Mouse (Mus musculus): ENCODE measurements around the gene Camk2d. TPM values are rescaled to one million over a fixed set of nuclear protein-coding genes. Genes with fewer than 3 reads are reported as not detected.
A peak's percentile ranks its signal among the peaks of the same experiment; 100 is the strongest.

Camk2d gene
- polyA plus RNA-seq, 3 experiments from 2014 or later, result 57.4 to 90.2 (median 67.9) TPM

- no peak for ATAC-seq
Observed at GRCm38 (mm10) chr3:126691565-126691964, 95.5 kb downstream of the Camk2d start.

GRCm38 (mm10) chr3:126692797-126693196 lies 96.7 kb downstream of the Camk2d start:
- peak; percentile 4 for ATAC-seq

DNA sequence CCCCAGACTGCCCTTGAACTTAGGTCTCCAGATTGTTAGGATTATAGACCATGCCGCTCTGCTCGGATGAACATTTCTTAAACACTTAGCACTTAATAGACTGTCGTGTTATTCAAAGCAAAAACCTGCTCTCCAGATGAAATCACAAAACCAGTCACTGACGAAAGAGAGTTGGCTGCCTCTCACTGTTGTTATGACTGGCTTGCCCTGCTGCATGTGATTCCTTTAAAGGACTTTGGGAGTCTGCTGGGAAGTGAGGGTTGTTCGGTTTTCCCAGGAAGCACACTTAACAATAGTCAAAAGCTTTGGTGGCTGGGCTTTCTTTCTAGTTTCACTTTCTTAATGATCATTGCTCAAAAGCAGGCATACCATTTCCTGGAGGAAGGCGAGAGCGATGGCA lies 97.2 kb downstream of the Camk2d start:
- peak; percentile 69 for ATAC-seq

- no peak for ATAC-seq
Observed at GRCm38 (mm10) chr3:126695456-126696293, 99.6 kb downstream of the Camk2d start.

DNA sequence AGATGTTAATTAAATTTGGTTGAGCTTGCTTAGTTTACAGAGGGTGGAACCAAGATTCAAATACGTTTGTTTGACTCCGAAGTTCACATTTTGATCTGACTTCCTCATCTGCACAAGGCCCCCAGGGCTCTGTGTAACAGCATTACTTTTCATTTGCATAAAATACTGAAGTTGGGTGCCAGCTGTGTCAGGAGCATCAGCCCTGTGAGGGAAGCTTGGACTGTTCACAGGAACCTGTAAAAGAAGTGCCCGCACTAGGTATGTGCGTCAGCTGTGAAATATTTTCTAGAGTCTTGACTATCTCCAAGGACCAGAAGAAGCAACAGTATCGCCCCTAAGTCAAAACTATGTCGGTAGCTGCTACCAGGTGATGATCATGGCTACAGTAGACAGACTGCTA lies 100.5 kb downstream of the Camk2d start:
- no peak for ATAC-seq

GRCm38 (mm10) chr3:126699740-126700139 lies 103.6 kb downstream of the Camk2d start:
- ATAC-seq, result no peak

GRCm38 (mm10) chr3:126701067-126701466 lies 105.0 kb downstream of the Camk2d start:
- ATAC-seq, result no peak

- ATAC-seq, result no peak
Observed at GRCm38 (mm10) chr3:126701586-126701985, 105.5 kb downstream of the Camk2d start.

DNA sequence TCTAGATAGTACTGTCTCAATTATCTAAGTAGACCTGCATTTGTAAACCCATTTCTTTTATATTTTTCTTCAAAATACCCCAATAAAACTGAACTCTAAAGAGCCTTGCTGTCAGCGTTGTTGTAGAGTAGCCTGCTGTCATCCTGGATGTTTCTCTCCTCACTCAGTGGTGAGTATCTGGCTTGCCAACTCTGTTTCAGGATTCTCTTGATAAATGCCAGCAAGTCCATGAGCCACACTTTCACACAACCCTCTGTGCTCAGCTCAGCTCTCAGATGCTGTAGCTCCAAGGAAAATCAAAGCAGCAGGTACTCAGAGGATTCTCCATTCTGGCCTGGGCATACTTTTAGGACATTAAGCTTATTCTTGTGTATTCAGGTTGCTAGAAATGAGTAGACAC lies 109.4 kb downstream of the Camk2d start:
- ATAC-seq, result no peak

- no peak for ATAC-seq
Observed at GRCm38 (mm10) chr3:126714281-126714680, 118.2 kb downstream of the Camk2d start.

GRCm38 (mm10) chr3:126723021-126723449 lies 126.9 kb downstream of the Camk2d start:
- no peak for ATAC-seq

DNA sequence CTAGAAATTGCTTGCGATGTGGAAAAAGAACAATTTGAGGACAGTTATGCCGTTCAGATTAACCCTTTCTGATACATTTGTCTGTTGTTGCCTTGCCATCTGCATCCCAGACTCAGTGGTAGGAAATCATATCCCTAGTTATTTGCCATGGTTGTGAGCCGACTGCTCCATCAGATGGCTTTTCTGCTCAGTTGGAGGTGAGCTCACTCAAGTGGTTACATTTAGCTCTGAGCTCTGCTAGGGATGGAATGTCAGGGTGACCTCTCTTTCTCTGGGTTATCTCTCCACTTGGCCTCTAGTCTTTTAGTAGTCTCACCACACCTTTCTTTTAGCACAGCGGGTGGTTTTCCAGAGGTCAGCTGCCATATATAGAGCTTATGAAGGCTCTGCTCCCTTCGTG lies 127.4 kb downstream of the Camk2d start:
- no peak for ATAC-seq

DNA sequence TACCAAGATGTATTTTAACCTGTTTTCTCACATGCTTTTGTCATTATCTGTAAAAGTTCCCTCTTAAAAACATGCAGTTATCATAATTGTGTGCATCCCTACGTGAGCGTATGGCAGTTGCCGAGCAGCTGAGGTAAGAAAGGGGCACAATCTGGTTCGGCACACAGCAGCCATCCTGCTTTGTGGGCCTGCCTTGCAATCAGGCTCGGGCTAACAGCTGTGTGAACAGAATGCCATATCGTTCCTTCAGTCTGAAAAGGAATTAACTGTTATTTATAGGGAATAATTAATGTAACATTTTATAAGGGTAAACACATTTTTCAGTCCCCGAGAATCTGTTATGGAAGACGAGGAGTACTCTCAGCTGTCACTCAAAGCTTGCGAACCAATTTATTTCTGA lies 129.5 kb downstream of the Camk2d start:
- ATAC-seq, result no peak

- ATAC-seq, result peak; percentile 85
Observed at GRCm38 (mm10) chr3:126727387-126727786, 131.3 kb downstream of the Camk2d start.

- ATAC-seq, result no peak
Observed at GRCm38 (mm10) chr3:126730411-126730810, 134.3 kb downstream of the Camk2d start.

DNA sequence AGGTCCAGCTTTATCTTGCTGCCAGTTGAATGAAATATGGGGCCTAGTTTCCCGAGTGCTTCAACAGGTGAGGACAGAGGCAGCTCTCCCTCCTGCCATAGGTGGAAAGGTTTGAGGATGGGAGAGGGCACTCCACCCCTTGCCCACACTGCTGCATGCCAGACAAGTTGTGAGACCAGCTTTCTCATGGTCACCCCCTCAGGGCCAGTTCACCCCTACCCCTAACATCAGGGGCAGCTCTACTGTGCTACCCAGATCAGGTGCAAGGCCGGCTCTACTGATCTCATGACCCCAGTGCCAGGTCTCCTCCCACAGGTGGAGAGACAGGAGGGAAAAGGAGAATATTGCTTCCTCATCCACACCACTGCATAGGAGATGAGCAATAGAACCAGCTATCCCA lies 136.2 kb downstream of the Camk2d start:
- no peak for ATAC-seq

DNA sequence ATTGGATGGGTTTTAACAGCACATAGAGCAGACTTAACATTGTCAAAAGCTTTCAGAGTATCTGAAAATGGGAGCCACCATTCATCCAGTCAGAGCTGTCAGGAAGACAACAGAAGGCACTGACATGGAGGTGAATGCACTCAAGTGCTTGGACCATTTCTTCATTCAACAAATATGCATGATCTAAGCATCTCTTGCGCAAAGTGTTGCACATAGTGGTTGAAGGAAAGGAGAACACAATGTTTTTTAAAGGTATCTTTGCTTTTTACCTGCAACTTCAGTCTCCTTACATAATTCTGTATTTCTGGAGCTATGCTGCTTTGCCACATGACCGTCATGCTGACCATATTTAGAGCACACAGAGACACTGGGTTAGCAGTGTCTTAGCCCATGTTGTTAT lies 138.4 kb downstream of the Camk2d start:
- ATAC-seq, result no peak

GRCm38 (mm10) chr3:126735211-126735610 lies 139.1 kb downstream of the Camk2d start:
- ATAC-seq, result no peak

GRCm38 (mm10) chr3:126737128-126737527 lies 141.0 kb downstream of the Camk2d start:
- ATAC-seq, result no peak

- ATAC-seq, result no peak
Observed at GRCm38 (mm10) chr3:126740146-126740545, 144.0 kb downstream of the Camk2d start.

- peak; percentile 32 for ATAC-seq
Observed at GRCm38 (mm10) chr3:126744432-126745133, 148.5 kb downstream of the Camk2d start.

- ATAC-seq, result peak; percentile 39
Observed at GRCm38 (mm10) chr3:126746148-126746803, 150.2 kb downstream of the Camk2d start.

DNA sequence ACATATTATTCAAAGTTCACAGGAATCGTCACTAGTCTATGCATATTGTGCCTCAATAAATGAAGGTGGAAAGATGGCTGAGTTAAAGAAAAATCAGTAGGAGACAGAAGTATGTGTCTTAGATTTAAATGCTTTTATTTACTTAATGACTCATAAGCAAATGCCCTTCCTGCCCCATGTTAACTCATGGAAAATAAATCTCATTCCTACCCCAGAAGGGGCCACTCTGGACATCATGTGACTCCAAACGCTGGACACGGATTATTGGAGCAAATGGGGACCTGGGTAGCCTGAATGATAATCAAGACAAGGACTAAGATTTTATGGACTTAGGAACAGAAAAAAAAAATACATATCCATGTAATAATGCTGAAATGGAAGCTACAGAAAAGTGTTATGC lies 151.5 kb downstream of the Camk2d start:
- no peak for ATAC-seq

Data from inflammation-experienced regulatory T-cells, adult 6 months (primary cell).